Mouse (Mus musculus) brain, embryonic 14.5 days (tissue): ENCODE measurements around the gene Grin3a.

Experiments used
- CTCF ChIP-seq: fragments of 200-500 bp; IDR thresholded peaks from 2 replicates; pipeline ENCODE4 v1.5.1; 2012; ENCODE audit warnings: inconsistent platforms, mild to moderate bottlenecking, moderate library complexity, borderline replicate concordance; ENCODE audit not compliant: insufficient read depth, insufficient read length; ENCODE audit errors: extremely low read depth
- POLR2A ChIP-seq: fragments of 200-500 bp; IDR thresholded peaks from 2 replicates; pipeline ENCODE4 v1.6.1; 2012; ENCODE audit warnings: mild to moderate bottlenecking, inconsistent platforms, borderline replicate concordance; ENCODE audit not compliant: poor library complexity, insufficient read depth, insufficient read length, severe bottlenecking; ENCODE audit errors: extremely low read depth

DNA sequence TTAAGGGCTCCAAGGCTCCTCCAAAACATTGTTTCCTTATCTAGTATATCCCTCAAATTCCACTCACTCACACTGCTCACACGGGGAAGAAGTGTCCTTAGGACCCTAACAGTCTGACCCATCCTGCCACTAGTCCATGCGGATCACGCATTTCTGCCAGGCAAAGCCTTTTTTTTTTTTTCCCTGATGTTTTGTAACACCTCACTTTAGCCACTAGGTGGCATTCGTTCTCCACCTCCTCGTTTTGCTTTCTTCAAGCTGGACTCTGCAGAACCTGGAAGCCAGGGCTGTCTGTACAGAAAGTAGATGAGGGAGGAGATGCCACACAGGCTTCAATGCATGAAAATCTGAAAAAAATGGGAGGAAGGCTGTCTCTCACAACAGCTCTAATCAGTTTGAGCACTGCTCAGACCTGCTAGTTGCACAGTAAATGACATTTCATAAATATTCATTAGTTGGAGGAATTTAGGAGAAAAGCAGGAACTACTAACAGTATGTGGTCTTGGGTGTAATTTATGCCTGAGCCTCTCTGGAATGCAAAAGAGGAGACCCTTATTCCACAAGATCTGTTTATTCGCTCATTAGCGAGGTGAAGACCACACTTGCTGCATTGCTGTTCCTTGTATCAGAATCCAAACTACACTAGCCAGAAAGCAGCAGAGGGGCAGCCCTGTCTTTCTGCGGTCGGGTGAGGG, 156.8 kb downstream of the Grin3a start:
- TF ChIP-seq POLR2A = no peak
- peak; percentile 78 for TF ChIP-seq CTCF
